Mouse (Mus musculus): Measurements from ENCODE around the gene Olfr459. TPM values are rescaled to one million over a fixed set of nuclear protein-coding genes. Genes with fewer than 3 reads are reported as not detected.
A peak's percentile ranks its signal among the peaks of the same experiment; 100 is the strongest.

The Olfr459 gene
- total RNA-seq (2014; fragmentation: Nextera tagmentation) (not detected in 2 replicates), total RNA-seq (2017) (not detected in 2 replicates)

GRCm38 (mm10) chr6:41775077-41775476 lies at the start of gene Olfr459:
Olfr459 (minus strand) TSS chr6:41775177.
- no peak for ATAC-seq (replicated peaks; ENCODE audit: low FRiP score, low TSS enrichment, poor library complexity, severe bottlenecking)

DNA sequence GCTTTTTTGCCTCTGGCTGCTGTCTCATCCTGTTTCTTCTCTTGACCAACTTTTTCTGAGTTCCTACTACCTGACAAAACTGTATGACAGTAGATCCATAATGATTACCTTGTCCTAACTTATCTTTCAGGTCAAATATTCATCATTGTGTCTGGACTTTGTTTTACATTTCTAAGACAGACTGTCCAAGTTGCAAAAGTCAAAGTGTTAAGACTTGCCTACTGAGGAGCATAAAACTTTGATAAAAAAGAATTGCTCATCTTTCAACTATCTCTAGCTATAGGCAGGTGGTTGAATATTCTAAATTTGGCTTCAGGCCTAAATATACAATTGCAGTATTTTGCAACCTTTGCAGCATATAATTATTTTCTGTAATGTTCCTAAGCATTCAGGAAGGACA lies 49.1 kb upstream of the Olfr459 start:
- ATAC-seq (replicated peaks; ENCODE audit: low FRiP score, low TSS enrichment, poor library complexity, severe bottlenecking), result no peak

DNA sequence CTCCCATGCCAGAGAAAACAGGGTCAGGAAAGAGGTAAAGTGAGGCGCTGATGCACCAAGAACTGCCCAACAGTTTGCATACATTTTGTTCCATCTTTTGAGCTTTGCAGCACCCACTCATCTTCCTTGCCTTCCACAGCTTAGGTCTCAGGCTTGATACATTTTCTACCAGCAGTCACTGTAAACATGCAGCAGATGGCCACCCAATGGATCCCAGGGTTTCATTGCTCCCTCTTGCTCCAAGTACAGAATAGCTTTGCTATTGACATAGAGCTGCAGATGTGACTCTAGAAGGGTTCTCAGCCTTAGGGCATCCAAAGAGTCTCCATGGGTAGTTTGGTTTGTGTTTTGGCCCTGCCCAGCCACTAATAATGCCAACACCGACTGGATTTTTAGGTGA lies 11.7 kb upstream of the Olfr459 start:
- ATAC-seq (replicated peaks; ENCODE audit: low FRiP score, low TSS enrichment, poor library complexity, severe bottlenecking), result no peak

DNA sequence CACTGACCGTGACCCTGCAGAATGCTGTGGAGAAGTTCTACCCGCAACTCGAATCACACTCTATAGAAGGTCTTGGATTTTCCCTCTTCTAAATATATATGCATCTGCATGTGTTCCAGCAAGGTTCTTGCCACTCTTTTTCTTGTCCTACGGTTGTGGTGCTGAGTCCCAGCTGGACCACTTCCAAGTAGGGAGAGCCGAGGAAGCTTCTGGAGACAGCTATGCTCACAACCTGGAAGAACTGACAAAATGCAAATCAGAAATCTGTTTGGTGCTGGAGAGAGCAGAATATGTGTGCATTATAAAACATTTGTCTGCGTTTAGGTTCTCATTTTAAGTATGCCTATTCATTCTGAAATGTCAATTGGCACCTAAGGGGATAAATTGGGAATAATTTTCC lies 744 bp upstream of the Olfr459 start:
- no peak for ATAC-seq (replicated peaks; ENCODE audit: low FRiP score, low TSS enrichment, poor library complexity, severe bottlenecking)

GRCm38 (mm10) chr6:41769872-41770271 lies 5.1 kb downstream of the Olfr459 start:
- no peak for ATAC-seq (replicated peaks; ENCODE audit: low FRiP score, low TSS enrichment, poor library complexity, severe bottlenecking)

- ATAC-seq (replicated peaks; ENCODE audit: low FRiP score, low TSS enrichment, poor library complexity, severe bottlenecking), result no peak
These were observed 10.7 kb downstream of the Olfr459 start for GRCm38 (mm10) chr6:41764306-41764705.

- ATAC-seq (replicated peaks; ENCODE audit: low FRiP score, low TSS enrichment, poor library complexity, severe bottlenecking), result no peak
These were observed 12.6 kb downstream of the Olfr459 start for GRCm38 (mm10) chr6:41762370-41762757.

DNA sequence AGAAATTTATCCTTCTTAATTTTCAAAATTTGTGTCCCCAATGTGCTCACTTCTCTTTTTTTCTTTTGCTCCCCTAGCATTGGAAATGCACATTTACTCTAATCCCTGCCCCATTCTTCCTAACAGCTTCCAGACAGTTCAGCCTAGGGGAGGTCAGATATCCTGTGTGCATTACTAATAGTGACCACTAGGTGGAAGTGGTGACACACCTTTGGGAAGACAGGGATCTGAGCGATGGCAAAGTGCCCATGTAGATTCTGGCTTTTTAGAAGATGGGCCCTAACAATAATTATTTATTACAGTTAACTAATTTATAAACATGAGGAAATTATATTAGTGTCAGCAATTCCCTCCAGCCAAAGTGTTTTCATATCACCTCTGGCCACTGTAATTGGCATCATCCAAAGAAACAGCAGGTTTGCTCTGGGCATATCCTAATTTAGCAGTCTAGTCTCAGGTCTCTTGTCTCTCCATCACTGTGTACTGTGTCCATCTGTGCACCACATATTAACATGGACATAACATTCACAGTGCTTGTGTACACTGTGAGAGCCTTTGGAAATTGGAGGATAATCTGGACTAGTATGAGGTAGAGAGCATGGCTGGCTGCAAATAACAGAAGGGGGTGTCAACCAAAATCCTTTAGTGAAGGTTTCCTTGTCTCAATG lies 13.1 kb downstream of the Olfr459 start:
- peak; percentile 79 for ATAC-seq (replicated peaks; ENCODE audit: low FRiP score, low TSS enrichment, poor library complexity, severe bottlenecking)

DNA sequence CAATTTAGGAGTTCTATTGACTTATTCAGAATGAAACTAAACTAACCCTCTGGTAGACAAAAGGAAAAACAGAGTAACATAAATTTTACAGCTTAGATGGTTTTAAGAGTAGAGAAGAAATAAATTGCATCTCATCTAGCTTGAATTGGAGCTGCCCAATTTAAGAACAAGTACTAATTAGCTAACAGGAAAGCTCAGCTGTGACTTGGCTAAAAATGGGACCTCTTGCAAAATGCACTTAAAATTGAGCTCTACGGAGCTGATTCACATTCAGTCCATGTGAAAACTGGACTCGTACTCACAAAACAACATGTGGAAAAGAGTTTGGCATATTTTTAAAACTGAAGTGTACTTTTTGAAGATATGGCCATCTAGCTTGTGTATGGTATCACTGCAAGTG lies 15.4 kb downstream of the Olfr459 start:
- ATAC-seq (replicated peaks; ENCODE audit: low FRiP score, low TSS enrichment, poor library complexity, severe bottlenecking), result no peak

DNA sequence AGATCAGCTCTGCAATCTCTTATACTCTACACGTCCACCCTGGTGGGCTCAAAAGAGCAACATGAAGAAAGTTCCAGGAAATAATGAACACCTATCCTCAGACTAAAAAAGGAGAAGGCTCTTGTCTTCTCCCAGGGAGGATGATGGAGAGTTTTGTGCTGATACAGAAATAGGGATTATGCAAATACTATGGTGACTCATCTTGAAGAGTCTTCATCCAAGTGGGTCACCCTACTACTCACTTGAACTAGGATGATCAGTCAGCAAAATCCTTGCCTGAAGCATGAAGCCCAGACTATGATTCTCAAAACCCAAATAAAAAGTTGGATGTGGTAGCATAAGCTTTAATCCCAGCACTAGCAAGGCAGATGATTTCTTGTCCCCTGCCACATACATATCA lies 16.6 kb downstream of the Olfr459 start:
- ATAC-seq (replicated peaks; ENCODE audit: low FRiP score, low TSS enrichment, poor library complexity, severe bottlenecking), result no peak

GRCm38 (mm10) chr6:41757199-41757598 lies 17.8 kb downstream of the Olfr459 start:
- ATAC-seq (replicated peaks; ENCODE audit: low FRiP score, low TSS enrichment, poor library complexity, severe bottlenecking), result peak; percentile 42

DNA sequence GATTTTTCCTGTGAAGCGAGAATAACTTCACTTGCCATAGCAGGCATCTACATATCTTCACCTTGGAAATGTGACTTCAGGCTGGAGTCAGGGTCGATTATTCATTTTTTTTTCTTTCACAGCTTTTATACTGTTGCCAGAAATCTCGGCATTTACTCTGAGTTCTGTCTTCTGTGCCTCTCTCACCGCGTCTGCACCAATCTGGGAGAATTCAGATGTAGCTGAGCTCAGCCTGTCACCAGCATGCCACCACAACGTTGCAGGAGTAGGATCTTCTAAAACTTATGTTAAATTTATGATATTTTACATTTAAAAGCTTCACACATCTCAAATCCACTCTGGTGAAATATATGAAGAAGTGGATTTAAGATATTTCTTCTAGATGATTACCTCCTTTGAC lies 20.4 kb downstream of the Olfr459 start:
- no peak for ATAC-seq (replicated peaks; ENCODE audit: low FRiP score, low TSS enrichment, poor library complexity, severe bottlenecking)

GRCm38 (mm10) chr6:41744664-41745392 lies 30.1 kb downstream of the Olfr459 start:
- no peak for ATAC-seq (replicated peaks; ENCODE audit: low FRiP score, low TSS enrichment, poor library complexity, severe bottlenecking)

DNA sequence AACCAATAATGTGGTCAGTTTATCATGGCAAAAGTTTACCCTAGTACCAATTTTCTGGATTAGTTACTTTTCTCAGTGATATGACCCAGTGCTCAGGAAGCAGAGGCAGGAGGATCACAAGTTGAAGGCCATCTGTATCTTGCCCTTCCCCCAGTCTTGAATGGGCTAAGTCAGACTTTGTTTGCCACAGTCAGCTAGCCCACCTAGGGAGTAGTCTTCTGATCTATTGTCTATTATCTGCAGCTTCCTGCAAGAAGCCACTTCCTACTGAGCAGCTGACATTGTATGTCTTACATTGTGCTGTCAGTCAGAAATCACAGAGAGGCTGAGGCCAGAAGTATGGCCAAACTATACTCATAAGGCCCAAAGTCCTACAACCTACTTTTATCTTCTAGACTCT lies 33.9 kb downstream of the Olfr459 start:
- ATAC-seq (replicated peaks; ENCODE audit: low FRiP score, low TSS enrichment, poor library complexity, severe bottlenecking), result no peak

DNA sequence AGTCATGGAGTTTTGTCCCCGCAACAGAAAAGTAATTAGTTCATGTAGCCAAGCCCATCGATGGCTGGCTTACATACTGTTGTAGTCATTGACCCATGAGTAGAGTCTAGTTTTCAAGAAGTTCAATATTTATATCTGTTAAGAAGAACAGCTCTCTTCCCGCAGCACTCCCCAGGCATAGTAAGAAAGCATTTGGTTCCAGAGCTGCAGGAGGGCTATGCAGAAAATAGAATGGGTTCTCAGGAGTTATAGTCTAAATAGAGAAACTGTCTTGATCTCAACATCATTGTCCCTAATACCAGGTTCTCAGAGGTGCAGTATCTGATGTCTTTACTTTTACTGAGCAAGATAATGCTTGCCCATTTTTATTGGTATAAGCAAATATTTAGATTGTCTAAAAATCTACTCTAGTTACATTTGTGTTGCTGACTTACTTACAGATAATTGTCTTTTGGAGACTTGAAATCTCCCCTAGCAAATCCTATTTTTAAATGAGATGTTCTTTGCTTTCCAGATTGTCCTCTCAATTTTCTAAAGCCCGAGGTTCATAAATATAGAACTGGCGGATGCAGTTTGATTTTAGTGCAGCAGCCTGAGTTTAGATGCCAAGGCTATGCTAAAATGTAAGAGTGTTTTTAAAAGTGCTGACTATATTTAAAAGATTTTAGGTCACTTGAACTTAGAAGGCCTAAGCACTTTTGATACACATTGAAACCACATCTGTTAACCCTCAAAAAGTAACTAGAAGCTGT lies 40.1 kb downstream of the Olfr459 start:
- ATAC-seq (replicated peaks; ENCODE audit: low FRiP score, low TSS enrichment, poor library complexity, severe bottlenecking), result no peak

DNA sequence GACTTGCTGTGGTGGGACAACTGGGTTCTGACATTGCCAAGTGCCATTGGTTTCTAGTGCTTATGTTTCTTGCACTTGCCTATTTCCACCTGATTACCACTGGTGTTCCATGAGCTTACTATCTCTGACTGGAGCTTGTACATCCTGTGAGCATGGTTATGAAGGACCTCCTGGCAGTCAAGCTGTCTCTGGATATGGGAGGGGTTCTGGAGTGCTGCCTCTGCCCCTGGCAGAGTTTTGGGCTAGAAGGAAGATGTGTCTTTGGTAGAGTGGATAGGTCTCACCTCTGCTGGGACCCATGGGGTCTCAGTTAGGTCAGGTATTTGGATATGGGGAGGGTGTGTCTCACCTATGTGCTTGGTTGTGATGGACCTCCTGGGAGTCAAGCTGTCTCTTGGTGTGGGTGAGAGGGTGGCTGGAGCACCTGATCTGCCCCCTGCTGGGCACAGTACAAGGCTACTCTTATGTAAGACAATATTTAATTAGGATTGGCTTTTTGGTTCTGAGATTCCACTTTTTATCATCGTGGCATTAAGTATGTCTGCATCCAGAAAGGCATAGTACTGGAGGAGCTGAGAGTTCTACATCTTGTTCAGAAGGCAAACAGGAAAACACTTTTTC lies 46.9 kb downstream of the Olfr459 start:
- ATAC-seq (replicated peaks; ENCODE audit: low FRiP score, low TSS enrichment, poor library complexity, severe bottlenecking), result peak; percentile 90

GRCm38 (mm10) chr6:41721430-41721829 lies 53.5 kb downstream of the Olfr459 start:
- peak; percentile 79 for ATAC-seq (replicated peaks; ENCODE audit: low FRiP score, low TSS enrichment, poor library complexity, severe bottlenecking)

All from megakaryocyte-erythroid progenitor cell, adult 5-6 weeks (primary cell).